Mouse (Mus musculus) small intestine, adult 2 months (tissue): ENCODE measurements around the gene Gm853.

Source experiments
- CTCF ChIP-seq: fragments of 200-500 bp; IDR thresholded peaks from 2 replicates; pipeline ENCODE4 v1.5.1; 2012; ENCODE audit warnings: low read depth, mild to moderate bottlenecking, control low read depth, inconsistent platforms, low read length, moderate library complexity, mixed read lengths; ENCODE audit not compliant: insufficient replicate concordance, insufficient read length; ENCODE audit errors: extremely low read depth
- POLR2A ChIP-seq: fragments of 200-500 bp; IDR thresholded peaks from 2 replicates; pipeline ENCODE4 v1.6.1; 2012; ENCODE audit warnings: low read depth, mild to moderate bottlenecking, control low read depth, inconsistent platforms, low read length, moderate library complexity

DNA sequence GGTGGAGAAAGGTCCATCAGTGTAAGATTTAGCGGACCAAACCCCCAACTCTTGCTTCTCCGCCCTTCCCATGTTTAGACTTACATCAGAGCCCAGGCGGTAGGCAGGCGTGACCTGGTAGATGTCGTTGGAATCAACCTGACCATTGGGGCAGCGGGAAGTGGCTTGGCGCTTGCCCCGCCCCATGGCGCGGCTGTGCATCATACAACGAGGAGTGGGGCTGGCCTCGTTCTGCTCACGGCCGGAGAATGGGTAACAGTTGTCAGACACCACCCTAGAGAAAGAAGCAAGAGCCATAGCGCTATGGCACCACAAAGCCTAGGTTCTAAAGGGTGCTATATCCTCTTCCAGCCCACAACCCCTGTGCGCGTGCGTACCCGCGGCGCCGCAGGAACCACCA, 54.9 kb downstream of the Gm853 start:
- no peak for TF ChIP-seq POLR2A
- no peak for TF ChIP-seq CTCF
